Mouse (Mus musculus) CH12.LX (cell line): Measurements from ENCODE around the gene Ppp2ca.

Experiments
- CHD2 ChIP-seq: IDR thresholded peaks from 2 replicates; pipeline ENCODE4 v1.6.1; 2011; ENCODE audit warnings: low read length, improper control_type of control experiment
- CTCF ChIP-seq, 2 experiments: IDR thresholded peaks in 1 of 2; conservative IDR thresholded peaks in 1 of 2; 2 replicates each; pipeline ENCODE4 v1.5.1; 2011 to 2012; ENCODE audit warnings: low read depth in 2 of 2, low read length in 2 of 2, improper control_type of control experiment in 1 of 2, inconsistent platforms in 1 of 2, mild to moderate bottlenecking in 1 of 2, moderate library complexity in 1 of 2
- EP300 ChIP-seq: IDR thresholded peaks from 2 replicates; pipeline ENCODE4 v1.6.1; 2011; ENCODE audit warnings: low read length, improper control_type of control experiment
- HCFC1 ChIP-seq: IDR thresholded peaks from 2 replicates; pipeline ENCODE4 v1.6.1; 2012; ENCODE audit warnings: low read depth, mild to moderate bottlenecking, inconsistent platforms, low read length, improper control_type of control experiment
- KAT2A ChIP-seq: IDR thresholded peaks from 2 replicates; pipeline ENCODE4 v1.6.1; 2012; ENCODE audit warnings: low read length, improper control_type of control experiment, inconsistent platforms; ENCODE audit not compliant: insufficient replicate concordance
- MAX ChIP-seq: IDR thresholded peaks from 2 replicates; pipeline ENCODE4 v1.6.1; 2011; ENCODE audit warnings: low read length, improper control_type of control experiment
- MAZ ChIP-seq: IDR thresholded peaks from 2 replicates; pipeline ENCODE4 v1.6.1; 2012; ENCODE audit warnings: low read depth, mild to moderate bottlenecking, inconsistent platforms, low read length, improper control_type of control experiment, moderate library complexity
- POLR2A ChIP-seq: IDR thresholded peaks from 2 replicates; pipeline ENCODE4 v1.6.1; 2011; ENCODE audit warnings: low read depth, mild to moderate bottlenecking, improper control_type of control experiment, low read length
- SIN3A ChIP-seq: IDR thresholded peaks from 2 replicates; pipeline ENCODE4 v1.6.1; 2012; ENCODE audit warnings: low read length, improper control_type of control experiment, inconsistent platforms
- SMC3 ChIP-seq: IDR thresholded peaks from 2 replicates; pipeline ENCODE4 v1.6.1; 2011; ENCODE audit warnings: low read depth, low read length, improper control_type of control experiment
- TCF12 ChIP-seq: IDR thresholded peaks from 2 replicates; pipeline ENCODE4 v1.6.1; 2014; ENCODE audit warnings: low read depth, mild to moderate bottlenecking, inconsistent platforms, low read length, improper control_type of control experiment
- USF2 ChIP-seq: conservative IDR thresholded peaks from 2 replicates; pipeline ENCODE4 v1.6.1; 2011; ENCODE audit warnings: low read depth, low read length, improper control_type of control experiment

DNA sequence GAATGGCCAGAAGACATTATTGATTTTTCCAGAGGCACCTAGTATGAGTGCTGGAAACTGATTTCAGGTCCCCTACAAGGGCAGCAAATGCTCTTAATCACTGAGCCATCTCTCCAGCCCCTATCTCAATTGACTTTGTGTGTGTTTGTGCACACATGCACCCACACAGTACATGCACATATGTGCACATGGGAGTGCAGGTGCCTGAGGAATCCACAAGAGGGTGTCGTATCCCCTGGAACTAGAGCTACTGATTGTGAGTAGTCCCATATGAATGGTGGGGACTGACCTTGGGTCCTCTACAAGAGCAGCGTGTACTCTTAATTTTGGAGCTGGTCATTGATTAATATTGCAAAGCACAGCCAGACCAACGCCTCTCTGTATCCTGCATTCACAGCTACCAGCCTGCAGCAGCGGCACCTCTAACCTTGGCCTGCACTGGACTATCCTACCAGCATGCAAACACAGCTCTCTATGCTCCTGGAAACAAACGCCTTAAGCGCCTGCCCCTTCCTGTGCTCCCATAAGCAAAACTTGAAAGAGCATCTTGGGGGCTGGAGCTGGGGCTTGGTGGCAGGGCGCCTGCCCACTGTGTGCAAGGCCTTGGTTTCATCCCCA lies 32.1 kb downstream of the Ppp2ca start:
- TF ChIP-seq CTCF (conservative IDR thresholded peaks at IDR 0.05 in 1 of 2, IDR thresholded peaks at IDR 0.05 in 1 of 2; ENCODE audit: low read depth in 2 of 2, low read length in 2 of 2) (peak in 1 of 2 experiments; percentile 44; a peak in 2 of 4 replicates), EP300 (no peak), MAX (no peak), CHD2 (no peak), TCF12 (no peak), POLR2A (no peak), USF2 (no peak), HCFC1 (no peak), SIN3A (no peak), KAT2A (no peak), SMC3 (peak; percentile 26), MAZ (no peak)
